Mouse (Mus musculus) hindbrain, embryonic 15.5 days (tissue): ENCODE results near the gene Tmem86a. TPM values are rescaled to one million over a fixed set of nuclear protein-coding genes. Genes with fewer than 3 reads are reported as not detected.

ENCODE experiments used
- ATAC-seq: fragments of 200-750 bp; cut with Nextera tagmentation; 2 replicates; pipeline ENCODE4 v1.8.0; 2017; ENCODE audit warnings: low read depth, moderate number of reproducible peaks, moderate TSS enrichment; ENCODE audit not compliant: low FRiP score
- H3K27ac ChIP-seq: fragments of 300-500 bp; sonication (generic); replicated peaks from 2 replicates; pipeline ENCODE4 v1.5.1; 2015; ENCODE audit warnings: mild to moderate bottlenecking, inconsistent platforms
- H3K27me3 ChIP-seq: fragments of 300-500 bp; sonication (generic); 2 replicates; pipeline ENCODE4 v1.6.1; 2015; ENCODE audit warnings: control low read depth, inconsistent platforms
- H3K36me3 ChIP-seq: fragments of 300-500 bp; sonication (generic); 2 replicates; pipeline ENCODE4 v1.6.1; 2015; ENCODE audit warnings: control low read depth, inconsistent platforms
- H3K4me1 ChIP-seq: fragments of 300-500 bp; sonication (generic); replicated peaks from 2 replicates; pipeline ENCODE4 v1.6.1; 2015; ENCODE audit warnings: control low read depth, inconsistent platforms
- H3K4me2 ChIP-seq: fragments of 300-500 bp; sonication (generic); 2 replicates; pipeline ENCODE4 v1.6.1; 2015; ENCODE audit warnings: moderate library complexity, mild to moderate bottlenecking, inconsistent platforms
- H3K4me3 ChIP-seq: fragments of 300-500 bp; sonication (generic); 2 replicates; pipeline ENCODE4 v1.5.1; 2015; ENCODE audit warnings: mild to moderate bottlenecking, inconsistent platforms
- H3K9ac ChIP-seq: fragments of 300-500 bp; sonication (generic); 2 replicates; pipeline ENCODE4 v1.6.1; 2015; ENCODE audit warnings: inconsistent platforms
- H3K9me3 ChIP-seq: fragments of 300-500 bp; sonication (generic); 2 replicates; pipeline ENCODE4 v1.6.1; 2016; ENCODE audit warnings: control low read depth, inconsistent platforms
- WGBS: fragments of 180-500 bp; shearing (Covaris S2); methylation state at CpG from one replicate; pipeline ENCODE4 v1.1.7; 2015; 5-methylcytosine and 5-hydroxymethylcytosine counted together
- polyA plus RNA-seq: library from polyadenylated mRNA; unstranded; fragments of >200 nt; fragmentation: Nextera tagmentation; extraction: Ambion mirVana; gene quantifications from 2 replicates; pipeline ENCODE4 v1.2.1, GENCODE M21; 2015

The Tmem86a gene
- polyA plus RNA-seq, 1 experiment from 2014 or later, result 25.9 TPM

- H3K4me1 ChIP-seq, result no peaks in the 10 kb centered on the region
Measured at GRCm38 (mm10) chr7:47031371-47031770, 19.0 kb upstream of the Tmem86a start.

DNA sequence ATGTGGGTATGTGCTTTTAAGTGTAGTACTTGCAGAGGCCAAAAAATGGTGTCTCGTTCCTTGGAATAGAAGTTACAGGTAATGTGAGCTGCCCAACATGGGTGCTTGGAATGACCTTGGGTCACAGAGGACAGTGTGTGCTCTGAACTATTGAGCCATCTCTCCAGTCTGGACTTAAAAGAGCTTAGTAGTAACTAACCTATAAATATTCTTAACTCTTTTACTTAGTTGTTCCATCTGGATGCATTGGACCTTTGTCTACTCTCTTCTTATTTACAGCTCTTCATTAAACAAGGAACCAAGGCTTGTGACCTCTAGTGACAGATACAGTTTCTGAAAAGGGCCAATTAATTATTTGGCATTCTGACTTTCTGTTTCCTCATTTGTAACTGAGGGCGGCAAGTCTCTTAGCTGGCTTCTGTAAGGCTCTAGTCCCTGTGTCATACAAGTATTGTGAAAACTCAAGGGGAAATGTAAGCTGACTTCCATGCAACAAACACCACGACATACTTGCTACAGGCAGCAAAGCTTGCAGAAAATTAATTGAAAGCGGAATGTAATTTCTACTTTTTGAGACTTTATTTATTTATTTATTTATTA, 15.5 kb upstream of the Tmem86a start:
- Histone ChIP-seq H3K4me1 (no peaks in the 10 kb centered on the region), H3K27ac (no peak overlapping the region), H3K4me3 (no peak overlapping the region), H3K4me2 (no peak overlapping the region), H3K9ac (no peak overlapping the region), H3K27me3 (no peaks in the 10 kb centered on the region), H3K36me3 (no peaks in the 10 kb centered on the region), H3K9me3 (no peaks in the 10 kb centered on the region)
- no peak for ATAC-seq
- WGBS, result 88% methylated on average over 4 of the region's 4 CpGs

More at GRCm38 (mm10) chr7:47031371-47031770, 19.0 kb upstream of the Tmem86a start:
- no peaks in the 10 kb centered on the region for H3K9me3 ChIP-seq
- no peak for ATAC-seq
- H3K4me2 ChIP-seq, result no peak overlapping the region
- no peak overlapping the region for H3K27ac ChIP-seq
- 88% methylated on average over 4 of the region's 4 CpGs for WGBS
- H3K9ac ChIP-seq, result no peak overlapping the region
- H3K36me3 ChIP-seq, result no peaks in the 10 kb centered on the region
- H3K4me3 ChIP-seq, result no peak overlapping the region
- H3K27me3 ChIP-seq, result no peaks in the 10 kb centered on the region

GRCm38 (mm10) chr7:47035426-47035825, 15.0 kb upstream of the Tmem86a start:
- Histone ChIP-seq H3K4me2 (no peak overlapping the region), H3K27me3 (no peaks in the 10 kb centered on the region), H3K27ac (no peak overlapping the region), H3K9ac (no peak overlapping the region), H3K4me1 (no peaks in the 10 kb centered on the region), H3K36me3 (no peaks in the 10 kb centered on the region), H3K4me3 (no peak overlapping the region), H3K9me3 (no peaks in the 10 kb centered on the region)
- 79% methylated on average over 8 of the region's 8 CpGs for WGBS
- no peak for ATAC-seq

GRCm38 (mm10) chr7:47041706-47042105, 8.7 kb upstream of the Tmem86a start:
- WGBS, result 82% methylated on average over 3 of the region's 3 CpGs

GRCm38 (mm10) chr7:47042121-47042520, 8.3 kb upstream of the Tmem86a start:
- Histone ChIP-seq H3K27me3 (no peaks in the 10 kb centered on the region), H3K9me3 (no peaks in the 10 kb centered on the region), H3K4me2 (no peak overlapping the region), H3K36me3 (no peaks in the 10 kb centered on the region), H3K9ac (no peak overlapping the region), H3K4me3 (no peak overlapping the region), H3K4me1 (no peaks in the 10 kb centered on the region), H3K27ac (no peak overlapping the region)
- ATAC-seq, result no peak
- WGBS, result 70% methylated on average over 4 of the region's 4 CpGs

More at GRCm38 (mm10) chr7:47041706-47042105, 8.7 kb upstream of the Tmem86a start:
- Histone ChIP-seq H3K27ac (no peak overlapping the region), H3K9ac (no peak overlapping the region), H3K4me1 (no peaks in the 10 kb centered on the region), H3K27me3 (no peaks in the 10 kb centered on the region), H3K9me3 (no peaks in the 10 kb centered on the region), H3K4me3 (no peak overlapping the region), H3K36me3 (no peaks in the 10 kb centered on the region), H3K4me2 (no peak overlapping the region)
- ATAC-seq, result no peak

DNA sequence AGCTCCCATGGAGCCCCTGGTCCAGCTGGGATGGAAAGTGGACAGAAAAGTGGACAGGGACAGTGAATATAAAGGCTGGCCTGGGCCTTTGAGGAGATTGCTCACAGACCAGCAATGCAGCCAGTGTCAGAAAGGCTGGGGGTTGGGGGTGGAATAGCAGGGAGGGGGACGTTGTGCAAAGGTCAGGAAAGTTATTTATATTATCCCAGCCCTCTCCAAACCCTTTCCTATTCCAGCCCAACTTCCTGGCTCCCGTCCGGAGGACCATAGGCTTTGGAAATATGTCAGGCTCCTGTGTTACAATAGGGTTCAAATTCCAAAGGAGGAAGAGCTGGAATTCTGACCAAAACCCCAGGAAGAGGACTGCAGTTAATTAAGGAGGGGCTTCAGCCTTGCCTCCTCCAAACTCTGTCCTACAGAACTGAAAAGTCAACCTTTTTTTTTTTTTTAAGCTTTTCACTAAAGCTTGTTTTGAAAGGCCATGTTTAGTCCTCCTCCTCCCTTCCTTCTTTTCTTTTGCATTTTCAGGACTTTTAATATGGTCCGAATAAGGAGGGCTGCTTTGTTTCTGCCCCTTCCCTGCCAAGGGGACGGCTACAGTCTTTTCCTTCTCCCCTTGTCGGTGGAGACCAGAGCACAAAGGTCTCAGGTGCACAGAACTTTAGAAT, 7.4 kb upstream of the Tmem86a start:
- H3K9ac ChIP-seq, result no peak overlapping the region
- no peak overlapping the region for H3K4me3 ChIP-seq
- no peaks in the 10 kb centered on the region for H3K9me3 ChIP-seq
- no peak for ATAC-seq
- no peaks in the 10 kb centered on the region for H3K36me3 ChIP-seq
- WGBS, result 59% methylated on average over 6 of the region's 6 CpGs
- H3K27me3 ChIP-seq, result no peaks in the 10 kb centered on the region
- H3K27ac ChIP-seq, result no peak overlapping the region
- H3K4me2 ChIP-seq, result no peak overlapping the region
- no peaks in the 10 kb centered on the region for H3K4me1 ChIP-seq

DNA sequence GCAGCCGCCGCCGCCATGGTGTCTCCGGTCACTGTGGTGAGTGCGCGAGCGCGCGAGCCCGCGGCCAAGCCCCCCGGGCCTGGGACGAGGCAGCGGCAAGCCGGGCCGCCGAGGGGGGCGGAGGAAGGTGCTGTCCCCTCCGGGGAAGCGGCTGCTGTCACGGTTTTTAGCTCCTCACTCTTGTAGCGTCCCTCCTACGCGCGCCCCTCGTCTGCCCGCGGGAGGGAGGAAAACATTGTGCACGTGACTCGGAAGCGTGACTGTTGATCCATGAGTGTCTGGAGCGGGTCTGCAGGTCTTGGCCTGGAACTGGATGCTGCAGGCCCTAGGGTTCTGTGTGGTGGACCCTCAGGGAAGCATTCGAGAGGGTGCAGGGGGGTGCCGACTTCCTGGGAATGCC, 365 bp downstream of the Tmem86a start:
- Histone ChIP-seq H3K27ac (peak overlapping the region; percentile 90), H3K4me2 (peak overlapping the region; percentile 82), H3K27me3 (no peaks in the 10 kb centered on the region), H3K4me3 (peak overlapping the region; percentile 92), H3K9ac (peak overlapping the region; percentile 93), H3K9me3 (no peaks in the 10 kb centered on the region), H3K4me1 (peaks cover 22% of the 10 kb centered on the region), H3K36me3 (no peaks in the 10 kb centered on the region)
- peak; percentile 69; the same call in 1 of the 2 replicates for ATAC-seq
- 1% methylated on average over 30 of the region's 34 CpGs for WGBS

DNA sequence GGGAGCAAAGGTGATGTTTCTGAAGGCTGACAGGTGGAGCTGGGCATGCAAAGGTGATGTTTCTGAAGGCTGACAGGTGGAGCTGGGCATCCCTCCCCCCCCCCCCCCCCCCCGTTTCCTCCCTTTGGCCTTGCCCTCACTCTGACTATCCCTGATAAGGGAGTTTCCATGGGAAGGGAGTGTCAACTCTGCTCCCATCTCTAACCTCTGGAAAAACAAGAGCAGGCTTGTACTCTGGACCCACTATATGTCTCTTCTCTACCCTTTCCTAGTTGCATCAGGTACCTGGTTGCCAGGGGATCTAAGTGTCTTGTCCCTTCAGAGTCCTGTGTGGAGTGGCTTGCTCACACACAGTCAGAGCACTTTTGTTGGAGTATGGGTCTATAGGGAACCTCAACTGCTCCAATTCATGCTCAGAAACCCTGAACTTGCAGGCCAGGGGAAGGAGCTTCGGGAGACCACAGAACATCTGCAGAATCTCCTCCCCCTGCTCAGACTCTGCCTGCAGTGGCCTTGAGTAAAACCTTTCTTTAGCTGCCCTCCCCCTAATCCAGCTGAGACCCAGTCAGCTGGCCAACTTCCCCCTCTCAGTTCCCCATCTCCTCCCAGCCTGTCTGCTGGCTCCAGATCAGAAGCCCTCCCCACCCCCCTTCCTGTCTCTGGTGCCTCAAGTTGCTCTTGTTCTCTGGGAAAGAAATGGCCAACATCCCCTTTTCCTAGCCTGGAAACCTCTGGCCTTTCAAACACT, 1.2 kb downstream of the Tmem86a start:
- H3K9me3 ChIP-seq, result no peaks in the 10 kb centered on the region
- peak overlapping the region; percentile 90 for H3K27ac ChIP-seq
- no peak for ATAC-seq
- H3K27me3 ChIP-seq, result no peaks in the 10 kb centered on the region
- H3K4me1 ChIP-seq, result peaks cover 22% of the 10 kb centered on the region
- peak overlapping the region; percentile 92 for H3K4me3 ChIP-seq
- no peaks in the 10 kb centered on the region for H3K36me3 ChIP-seq
- 20% methylated on average over 2 of the region's 2 CpGs for WGBS
- H3K9ac ChIP-seq, result peak overlapping the region; percentile 93; the same call in 1 of the 2 replicates
- peak overlapping the region; percentile 82 for H3K4me2 ChIP-seq

DNA sequence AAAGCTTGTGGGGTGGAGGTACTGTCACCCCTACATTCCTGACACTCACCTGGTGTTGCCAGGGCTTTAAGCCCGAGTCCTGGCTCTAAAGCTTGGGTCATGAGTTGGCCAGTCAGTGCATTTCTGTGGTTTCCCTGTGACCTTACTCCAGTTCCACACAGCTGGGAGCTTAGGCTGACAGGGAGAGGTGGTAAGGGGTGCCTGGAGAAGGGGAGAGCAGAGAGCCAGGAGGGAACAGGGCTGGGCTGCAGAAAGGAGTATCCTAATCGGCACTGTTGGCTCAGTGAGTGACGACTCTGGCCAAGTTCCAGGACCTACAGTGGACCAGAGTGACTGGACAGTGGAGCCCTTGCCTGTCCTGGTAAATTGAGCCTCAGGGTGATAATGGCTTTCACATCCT, 1.9 kb downstream of the Tmem86a start:
- no peak for ATAC-seq
- Histone ChIP-seq H3K4me1 (peaks cover 22% of the 10 kb centered on the region), H3K9me3 (no peaks in the 10 kb centered on the region), H3K4me2 (peak overlapping the region; percentile 82), H3K27me3 (no peaks in the 10 kb centered on the region), H3K9ac (no peak overlapping the region), H3K27ac (peak overlapping the region; percentile 54), H3K4me3 (no peak overlapping the region), H3K36me3 (no peaks in the 10 kb centered on the region)
- 31% methylated on average over 3 of the region's 3 CpGs for WGBS

DNA sequence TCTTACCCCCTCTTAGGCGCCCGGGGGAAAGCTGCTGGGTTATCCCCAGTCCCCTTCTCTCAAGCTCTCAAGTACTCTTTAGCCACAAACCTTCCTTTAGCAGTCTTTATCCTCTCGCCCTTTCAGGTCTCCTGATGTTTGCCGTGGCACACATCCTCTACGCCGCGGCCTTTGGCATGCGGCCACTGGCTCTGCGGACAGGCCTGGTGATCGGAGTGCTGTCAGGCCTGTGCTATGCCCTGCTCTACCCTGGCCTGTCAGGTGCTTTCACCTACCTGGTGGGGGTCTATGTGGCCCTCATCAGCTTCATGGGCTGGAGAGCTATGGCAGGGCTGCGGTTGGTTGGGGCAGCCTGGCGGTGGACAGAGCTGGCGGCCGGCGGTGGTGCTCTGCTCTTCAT, 2.9 kb downstream of the Tmem86a start:
- Histone ChIP-seq H3K4me1 (peaks cover 22% of the 10 kb centered on the region), H3K36me3 (no peaks in the 10 kb centered on the region), H3K9ac (no peak overlapping the region), H3K9me3 (no peaks in the 10 kb centered on the region), H3K4me2 (no peak overlapping the region), H3K4me3 (no peak overlapping the region), H3K27ac (no peak overlapping the region), H3K27me3 (no peaks in the 10 kb centered on the region)
- no peak for ATAC-seq
- WGBS, result 91% methylated on average over 15 of the region's 15 CpGs

DNA sequence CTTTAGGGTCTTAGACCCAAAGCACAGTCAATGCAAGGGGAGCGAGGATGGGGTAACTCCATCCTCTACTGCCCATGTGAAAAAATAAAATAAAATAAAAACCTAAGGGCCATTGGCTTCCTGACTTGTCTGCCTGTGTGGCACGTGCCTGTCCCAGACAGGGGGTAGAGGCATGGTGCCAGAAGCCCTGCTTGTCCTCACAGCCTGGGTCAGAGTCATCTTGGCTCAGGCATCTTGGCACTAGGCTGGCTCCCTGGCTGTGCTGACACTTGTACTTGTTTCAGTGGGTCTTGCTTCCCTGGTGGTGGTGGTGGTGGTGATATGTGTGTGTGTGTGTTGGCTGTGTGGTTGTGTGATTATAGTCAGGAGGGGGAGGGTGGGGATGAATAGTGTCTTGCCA, 4.3 kb downstream of the Tmem86a start:
- peaks cover 22% of the 10 kb centered on the region for H3K4me1 ChIP-seq
- H3K4me2 ChIP-seq, result no peak overlapping the region
- 81% methylated on average over 2 of the region's 2 CpGs for WGBS
- no peaks in the 10 kb centered on the region for H3K9me3 ChIP-seq
- no peak overlapping the region for H3K4me3 ChIP-seq
- no peak for ATAC-seq
- no peaks in the 10 kb centered on the region for H3K36me3 ChIP-seq
- H3K9ac ChIP-seq, result no peak overlapping the region
- H3K27ac ChIP-seq, result no peak overlapping the region
- H3K27me3 ChIP-seq, result no peaks in the 10 kb centered on the region

DNA sequence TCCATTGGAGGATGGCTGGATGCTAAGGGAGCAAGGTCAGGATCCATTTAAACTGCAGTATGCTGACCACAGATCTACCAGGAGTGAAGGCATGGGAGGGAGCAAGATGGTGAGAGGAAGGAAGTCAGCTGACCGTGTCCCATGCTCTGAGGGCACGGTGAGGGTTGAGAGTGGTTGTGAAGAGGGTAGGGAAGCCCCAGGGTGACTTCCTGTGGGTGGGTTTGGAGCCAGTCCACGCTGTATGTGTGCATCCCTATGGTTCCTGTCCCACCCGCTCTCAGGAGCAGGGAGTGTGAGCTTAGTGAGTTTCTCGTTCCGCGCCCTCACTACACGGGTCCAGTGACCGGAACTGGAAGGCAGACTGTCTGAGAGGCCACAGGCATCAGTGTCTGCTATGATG, 5.3 kb downstream of the Tmem86a start:
- 87% methylated on average over 9 of the region's 9 CpGs for WGBS
- no peak overlapping the region for H3K9ac ChIP-seq
- no peak overlapping the region for H3K4me3 ChIP-seq
- no peak overlapping the region for H3K4me2 ChIP-seq
- H3K4me1 ChIP-seq, result peaks cover 22% of the 10 kb centered on the region
- ATAC-seq, result no peak
- no peaks in the 10 kb centered on the region for H3K9me3 ChIP-seq
- H3K27me3 ChIP-seq, result no peaks in the 10 kb centered on the region
- H3K36me3 ChIP-seq, result no peaks in the 10 kb centered on the region
- no peak overlapping the region for H3K27ac ChIP-seq
